Mouse (Mus musculus): ENCODE measurements at regions not wholly inside any gene's neighbourhood (a gene's known extent, or its start where the extent isn't known, plus 50 kb on each side); places are given as distances from the start of the nearest gene placed in this dataset.

DNA sequence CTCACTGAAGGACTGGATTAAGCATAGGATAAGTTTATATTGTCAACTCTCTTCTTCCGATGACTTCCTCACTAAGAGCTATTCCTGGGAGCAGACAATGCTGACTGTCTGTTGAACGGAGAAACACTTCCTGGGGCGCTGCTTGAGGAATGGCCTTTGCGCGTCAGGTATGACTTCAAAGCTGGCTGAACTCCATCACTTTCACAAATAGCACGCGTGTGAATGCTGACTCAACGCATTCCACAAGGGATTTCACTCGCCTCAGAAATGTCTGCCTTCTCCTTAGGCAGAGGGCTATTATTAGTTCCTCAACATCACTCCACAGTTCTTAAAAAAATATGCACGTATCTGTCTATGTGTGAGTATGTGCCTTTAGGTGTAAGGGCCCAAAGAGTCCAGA, 79.8 kb upstream of the Map4k3 start:
- no peak for TF ChIP-seq CTCF (IDR thresholded peaks at IDR 0.05; ENCODE audit: borderline replicate concordance, insufficient read depth, low read depth, low read length)
- no peak for TF ChIP-seq POLR2A (IDR thresholded peaks at IDR 0.05; ENCODE audit: borderline replicate concordance, insufficient read depth, low read length)
